Mouse (Mus musculus) lung, adult 2 months (tissue): Measurements from ENCODE around the gene Ssh2. TPM values are rescaled to one million over a fixed set of nuclear protein-coding genes. Genes with fewer than 3 reads are reported as not detected.

Source experiments
- DNase-seq: peaks from one replicate; pipeline ENCODE4 v3.0.0; 2022
- H3K4me1 ChIP-seq: fragments of 200-500 bp; 2 replicates; pipeline ENCODE4 v1.6.1; 2011; ENCODE audit warnings: low read length; ENCODE audit not compliant: control insufficient read depth, insufficient read depth
- H3K4me3 ChIP-seq: fragments of 200-500 bp; replicated peaks from 2 replicates; pipeline ENCODE3; 2011; ENCODE audit warnings: low read depth, mild to moderate bottlenecking, control low read depth, low read length; ENCODE audit errors: extremely low read depth
- CTCF ChIP-seq: fragments of 200-500 bp; IDR thresholded peaks from 2 replicates; pipeline ENCODE4 v1.5.1; 2011; ENCODE audit warnings: mild to moderate bottlenecking, low read length, control low read depth; ENCODE audit not compliant: insufficient read depth
- POLR2A ChIP-seq: fragments of 200-500 bp; IDR thresholded peaks from 2 replicates; pipeline ENCODE4 v1.6.1; 2011; ENCODE audit warnings: low read depth, mild to moderate bottlenecking, control low read depth, low read length, borderline replicate concordance; ENCODE audit errors: extremely low read depth
- WGBS: fragments of 180-500 bp; shearing (Covaris S2); methylation state at CpG from one replicate; pipeline ENCODE4 v1.1.7; 2018; 5-methylcytosine and 5-hydroxymethylcytosine counted together
- polyA plus RNA-seq: library from polyadenylated mRNA; depleted of rRNA; stranded (reverse); fragments of >200 nt; gene quantifications from 2 replicates; pipeline ENCODE4 v1.2.3, GENCODE M21; 2012

Ssh2 gene
- polyA plus RNA-seq, 1 experiment, result 31.8 TPM

- peaks cover 36% of the 10 kb centered on the region for H3K4me1 ChIP-seq
- TF ChIP-seq CTCF, result peak; percentile 69
- 0 out of 2 replicates have a peak, but pooled peaks have one; percentile 20 for TF ChIP-seq POLR2A
Measured at GRCm38 (mm10) chr11:77491123-77491501, 275.0 kb downstream of the Ssh2 start.

DNA sequence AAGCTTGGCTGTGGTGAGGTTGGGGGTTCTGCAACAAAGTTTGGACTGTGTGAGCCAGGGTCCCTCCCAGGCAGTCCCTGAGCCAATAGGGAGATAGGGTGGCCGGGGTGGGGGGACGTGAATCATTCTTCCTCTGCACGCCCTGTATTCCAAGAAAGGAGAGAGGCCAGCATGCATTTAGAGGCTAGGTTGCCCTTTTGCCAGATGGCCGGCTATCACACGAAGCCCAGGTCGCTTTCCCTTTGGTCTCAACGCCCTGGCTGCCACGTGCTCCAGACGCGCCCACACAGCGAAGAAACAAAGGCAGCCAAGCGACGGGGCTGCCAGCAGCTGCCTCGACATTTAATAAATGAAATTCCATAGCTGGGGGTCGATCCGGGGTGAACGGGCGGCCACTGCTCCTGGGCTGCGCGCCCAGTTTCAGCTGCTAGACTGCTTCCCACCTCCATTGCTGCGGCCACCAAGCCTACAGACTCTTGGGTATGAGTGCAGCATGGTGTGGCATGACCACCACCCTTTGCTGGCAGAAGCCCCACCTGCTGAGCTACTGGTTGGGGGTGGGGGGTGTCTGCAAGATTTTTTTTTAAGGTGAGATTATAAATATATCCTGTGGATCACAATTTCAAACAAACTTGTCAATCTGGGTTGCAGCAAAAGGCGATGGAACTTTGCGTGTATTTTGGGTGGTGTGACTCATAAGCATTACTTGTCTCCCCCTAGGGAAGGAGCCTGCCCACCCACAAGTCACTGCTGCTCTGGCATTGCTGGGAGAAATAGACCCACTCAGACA is 275.6 kb downstream of the Ssh2 start:
- peak overlapping the region; percentile 15 for H3K4me3 ChIP-seq
- under 1% methylated on average over 23 of the region's 23 CpGs for WGBS
- TF ChIP-seq CTCF (no peak), POLR2A (no peak)
- no peak for DNase-seq
- peaks cover 39% of the 10 kb centered on the region for H3K4me1 ChIP-seq

More at GRCm38 (mm10) chr11:77491123-77491501, 275.0 kb downstream of the Ssh2 start:
- H3K4me3 ChIP-seq, result peak overlapping the region; percentile 7
- peak; percentile 89 for DNase-seq
- under 1% methylated on average over 13 of the region's 13 CpGs for WGBS

DNA sequence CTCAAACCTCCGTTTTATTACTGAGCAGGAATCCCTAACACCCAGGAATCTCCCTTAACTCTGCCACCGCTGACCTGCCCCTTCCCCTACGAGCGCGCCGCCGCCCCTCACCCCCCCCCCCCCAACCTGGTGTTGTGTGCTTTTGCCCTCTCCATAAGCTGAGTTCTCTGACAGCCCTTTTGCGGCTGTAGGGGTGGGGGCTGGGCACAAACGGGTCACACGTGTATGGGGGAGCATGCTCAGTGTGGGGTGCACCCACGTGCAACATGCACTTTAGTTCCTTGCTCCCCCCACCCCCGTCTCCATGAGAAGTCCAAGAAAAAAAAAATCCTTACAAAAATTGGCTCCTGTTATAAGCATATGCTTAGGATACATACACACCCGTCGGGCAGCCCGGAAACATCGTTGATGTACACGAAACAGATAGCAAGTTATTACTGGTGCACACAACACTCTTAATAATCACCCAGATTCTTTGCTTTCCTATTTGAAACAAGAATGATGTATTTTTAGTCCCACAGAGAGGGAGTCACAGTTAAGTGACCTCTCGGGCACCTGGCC is 276.3 kb downstream of the Ssh2 start:
- TF ChIP-seq CTCF (no peak), POLR2A (no peak)
- no peak for DNase-seq
- peak overlapping the region; percentile 81 for H3K4me3 ChIP-seq
- 0% methylated on average over 18 of the region's 18 CpGs for WGBS
- peaks cover 45% of the 10 kb centered on the region for H3K4me1 ChIP-seq

DNA sequence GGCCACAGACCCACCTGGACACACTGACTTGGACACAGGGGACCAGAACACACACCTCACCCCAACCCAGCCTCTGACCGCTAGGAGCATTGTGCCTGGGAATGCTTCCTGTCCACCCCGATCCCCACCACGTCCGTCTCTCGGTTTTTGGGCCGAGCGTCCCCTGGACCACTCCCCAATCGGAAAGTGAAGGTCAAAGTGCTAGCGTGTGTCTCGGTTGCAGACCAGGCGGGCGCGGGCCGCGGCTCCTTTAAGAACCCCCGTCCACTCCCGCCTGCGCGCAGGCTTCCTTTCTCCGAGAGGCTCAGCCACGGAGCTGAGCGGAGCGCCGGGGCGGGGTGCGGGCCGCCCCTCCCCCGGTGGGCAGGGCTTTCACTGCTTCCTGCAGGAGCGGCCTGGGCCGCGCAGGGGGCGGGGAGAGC is 276.8 kb downstream of the Ssh2 start:
- peaks cover 49% of the 10 kb centered on the region for H3K4me1 ChIP-seq
- WGBS, result 1% methylated on average over 31 of the region's 32 CpGs
- DNase-seq, result peak; percentile 85
- 0 out of 2 replicates have a peak, but pooled peaks have one; percentile 24 for TF ChIP-seq CTCF
- no peak for TF ChIP-seq POLR2A
- H3K4me3 ChIP-seq, result peak overlapping the region; percentile 81

DNA sequence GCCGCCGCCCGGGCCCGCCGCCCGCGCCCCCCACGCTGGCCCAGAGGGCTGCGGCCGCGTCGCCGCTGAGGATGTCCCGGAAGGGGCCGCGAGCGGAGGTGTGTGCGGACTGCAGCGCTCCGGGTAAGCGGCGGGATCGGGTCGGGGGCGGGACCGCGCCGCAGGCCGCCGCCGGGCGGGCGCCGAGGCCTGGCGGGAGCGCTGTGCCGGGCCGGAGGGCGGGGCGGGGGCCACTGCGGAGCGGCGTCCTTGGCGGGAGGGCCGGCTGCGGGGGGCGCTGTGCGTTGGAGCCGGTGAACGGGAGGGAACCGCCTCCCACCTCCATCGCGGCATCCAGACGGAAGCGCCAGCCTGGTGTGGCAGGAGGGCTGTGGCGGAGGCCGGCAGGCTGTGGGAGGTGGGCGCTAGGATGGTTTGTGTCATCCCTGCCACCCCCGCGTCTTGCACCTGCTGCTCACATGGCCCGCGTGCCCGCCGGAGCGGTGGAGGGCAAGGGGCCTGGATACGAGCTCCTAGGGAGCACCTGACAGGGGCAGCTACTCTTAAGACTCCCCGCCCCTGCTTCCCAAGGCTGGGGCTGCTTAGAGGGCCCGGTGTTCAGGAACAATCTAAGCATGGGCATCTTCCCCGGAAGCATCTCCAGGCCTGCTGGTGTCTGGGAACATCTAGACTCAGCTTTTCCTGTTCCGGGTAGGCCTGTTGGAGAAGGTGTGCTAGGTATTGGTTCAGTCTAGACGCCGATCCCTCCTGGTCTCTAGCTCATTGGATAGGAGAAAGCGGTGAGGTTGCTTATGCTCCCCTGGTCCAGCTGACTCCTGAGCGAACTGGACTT is 277.6 kb downstream of the Ssh2 start, which contains the start of gene Git1:
Gene Git1 (plus strand): TSS at position 51 of the 832 bp plus-strand sequence.
- DNase-seq, result peak; percentile 51

GRCm38 (mm10) chr11:77494344-77494676 is 278.2 kb downstream of the Ssh2 start:
- DNase-seq, result no peak
- WGBS, result 14% methylated on average over 4 of the region's 4 CpGs
- peak overlapping the region; percentile 79 for H3K4me3 ChIP-seq
- peaks cover 53% of the 10 kb centered on the region for H3K4me1 ChIP-seq
- TF ChIP-seq POLR2A (no peak), CTCF (no peak)

More for the DNA sequence above, 277.6 kb downstream of the Ssh2 start, which contains the start of gene Git1:
- Histone ChIP-seq H3K4me3 (peak within 1 kb of the TSS; percentile 81), H3K4me1 (peaks cover 54% of the 10 kb centered on the region)
- 0 out of 2 replicates have a peak, but pooled peaks have one; percentile 30 for TF ChIP-seq POLR2A
- no peak for TF ChIP-seq CTCF
- 4% methylated on average over 52 of the region's 74 CpGs for WGBS

- 48% methylated on average over 6 of the region's 6 CpGs for WGBS
- no peak overlapping the region for H3K4me3 ChIP-seq
- peaks cover 53% of the 10 kb centered on the region for H3K4me1 ChIP-seq
- DNase-seq, result no peak
- no peak for TF ChIP-seq CTCF
Measured at GRCm38 (mm10) chr11:77494782-77495181, 278.7 kb downstream of the Ssh2 start.

GRCm38 (mm10) chr11:77495507-77495906 is 279.4 kb downstream of the Ssh2 start:
- Histone ChIP-seq H3K4me1 (peaks cover 50% of the 10 kb centered on the region), H3K4me3 (no peak overlapping the region)
- DNase-seq, result no peak
- TF ChIP-seq POLR2A (no peak), CTCF (no peak)

- Histone ChIP-seq H3K4me3 (peak overlapping the region; percentile 42), H3K4me1 (peaks cover 36% of the 10 kb centered on the region)
- 38% methylated on average over 6 of the region's 6 CpGs for WGBS
- DNase-seq, result peak; percentile 62
- TF ChIP-seq CTCF, result peak; percentile 41
- peak; percentile 68; the same call in 1 of the 2 replicates for TF ChIP-seq POLR2A
Measured at GRCm38 (mm10) chr11:77497341-77497756, 281.3 kb downstream of the Ssh2 start.
